28 mouse cellular contexts compared by ENCODE assay signal in genomic region chr15:50304085-50304484, GRCm38 (mm10).
A peak's percentile ranks its signal among the peaks of the same experiment; 100 is the strongest.
DNase-seq lines count a peak whose midpoint lies in the region; ATAC-seq and TF ChIP-seq lines count a peak whose summit lies in the region.
"Had no signal": no experiment of that assay in that cellular context is flagged by ENCODE, and none has a peak within 500 bp of the region (broad histone marks: within the 10 kb centered on the region; RNA-seq: fewer than 3 reads in every experiment).

No protein-coding gene starts in this region.

- no peaks in the 10 kb centered on the region for H3K27me3 ChIP-seq in embryonic facial prominence, embryonic 14.5 days (replicated peaks; ENCODE audit: control insufficient read depth, insufficient read depth, low read length)
- no peaks in the 10 kb centered on the region for H3K27me3 ChIP-seq in embryonic facial prominence, embryonic 10.5 days (replicated peaks; ENCODE audit: low read depth, poor library complexity, severe bottlenecking)
- H3K27me3 ChIP-seq in lung, postnatal 0 days (replicated peaks; ENCODE audit: insufficient read depth, low read length), result no peaks in the 10 kb centered on the region
- H3K27me3 ChIP-seq: heart, embryonic 15.5 days; limb, embryonic 12.5 days; liver, embryonic 13.5 days; neural tube, embryonic 13.5 days had no signal

- peak; percentile 41 for DNase-seq in embryonic facial prominence, embryonic 14.5 days (ENCODE audit: low spot score)
- no peak for DNase-seq in embryonic facial prominence, embryonic 10.5 days (ENCODE audit: low spot score)
- peak; percentile 5 to 13 for DNase-seq in layer of hippocampus, postnatal 10 days (ENCODE audit: low spot score in 2 of 2)
- DNase-seq in layer of hippocampus, adult 18-20 months (ENCODE audit: low spot score in 2 of 2), result no peak
- DNase-seq in lung, postnatal 10 days, result peak; percentile 2
- no peak for DNase-seq in lung, postnatal 0 days (ENCODE audit: low spot score)
- DNase-seq in right cerebral cortex, postnatal 4 days, result peak; percentile 4
- DNase-seq in right cerebral cortex, adult 18-20 months, result no peak
- DNase-seq: adrenal gland, postnatal 10 days; cerebellum, adult 11 months; gastrocnemius, postnatal 25 days; heart, adult 11 months; kidney, adult 8-10 months; kidney, postnatal 4 days; liver, embryonic 13.5 days; lung, adult 2 months; right cerebral cortex, postnatal 25 days; spleen, adult 18-20 months; thymus, adult 18-20 months; thymus, postnatal 25 days had no signal

- 60% methylated on average over 4 of the region's 4 CpGs for WGBS in embryonic facial prominence, embryonic 14.5 days
- WGBS in embryonic facial prominence, embryonic 10.5 days, result 96% methylated on average over 4 of the region's 4 CpGs
- WGBS in lung, postnatal 0 days, result 62% methylated on average over 4 of the region's 4 CpGs

- H3K36me3 ChIP-seq in embryonic facial prominence, embryonic 14.5 days (ENCODE audit: control insufficient read depth, insufficient read depth, low read length), result no peaks in the 10 kb centered on the region
- H3K36me3 ChIP-seq in embryonic facial prominence, embryonic 10.5 days (replicated peaks), result no peaks in the 10 kb centered on the region
- H3K36me3 ChIP-seq in lung, postnatal 0 days (ENCODE audit: insufficient read depth, low read length), result no peaks in the 10 kb centered on the region
- H3K36me3 ChIP-seq: heart, embryonic 10.5 days; heart, embryonic 15.5 days; limb, embryonic 12.5 days; liver, embryonic 13.5 days; neural tube, embryonic 13.5 days had no signal

- no peak overlapping the region for H3K4me3 ChIP-seq in embryonic facial prominence, embryonic 14.5 days (ENCODE audit: low read depth, low read length)
- H3K4me3 ChIP-seq in embryonic facial prominence, embryonic 10.5 days, result no peak overlapping the region
- no peak overlapping the region for H3K4me3 ChIP-seq in lung, postnatal 0 days (ENCODE audit: low read depth, low read length)
- H3K4me3 ChIP-seq: heart, embryonic 10.5 days; heart, embryonic 15.5 days; limb, embryonic 12.5 days; liver, embryonic 13.5 days; neural tube, embryonic 13.5 days had no signal

- no peak for ATAC-seq in embryonic facial prominence, embryonic 14.5 days (ENCODE audit: low read depth)
- no peak for ATAC-seq in lung, postnatal 0 days
- ATAC-seq: intestine, embryonic 16.5 days; Patski had no signal

- H3K4me2 ChIP-seq in embryonic facial prominence, embryonic 14.5 days (ENCODE audit: low read depth, low read length), result no peak overlapping the region
- no peak overlapping the region for H3K4me2 ChIP-seq in lung, postnatal 0 days (replicated peaks; ENCODE audit: low read depth, low read length)
- H3K4me2 ChIP-seq: heart, embryonic 15.5 days; limb, embryonic 12.5 days; liver, embryonic 13.5 days; neural tube, embryonic 13.5 days had no signal

- H3K4me1 ChIP-seq in embryonic facial prominence, embryonic 14.5 days (ENCODE audit: control insufficient read depth, insufficient read depth, low read length), result no peaks in the 10 kb centered on the region
- H3K4me1 ChIP-seq in embryonic facial prominence, embryonic 10.5 days, result no peaks in the 10 kb centered on the region
- no peaks in the 10 kb centered on the region for H3K4me1 ChIP-seq in lung, postnatal 0 days (ENCODE audit: insufficient read depth, low read depth, low read length)
- H3K4me1 ChIP-seq: heart, embryonic 10.5 days; heart, embryonic 15.5 days; limb, embryonic 12.5 days; liver, embryonic 13.5 days; neural tube, embryonic 13.5 days had no signal

- no peak for TF ChIP-seq CTCF in lung, postnatal 0 days (IDR thresholded peaks at IDR 0.05)

- H3K9me3 ChIP-seq in embryonic facial prominence, embryonic 14.5 days (ENCODE audit: control insufficient read depth, low read length), result no peaks in the 10 kb centered on the region
- H3K9me3 ChIP-seq in embryonic facial prominence, embryonic 10.5 days, result no peaks in the 10 kb centered on the region
- H3K9me3 ChIP-seq in lung, postnatal 0 days (ENCODE audit: low read length), result no peaks in the 10 kb centered on the region
- H3K9me3 ChIP-seq: heart, embryonic 10.5 days; heart, embryonic 15.5 days; limb, embryonic 12.5 days; liver, embryonic 13.5 days; neural tube, embryonic 13.5 days had no signal

- no peak for TF ChIP-seq EP300 in lung, postnatal 0 days (IDR thresholded peaks at IDR 0.05)

- no peak overlapping the region for H3K27ac ChIP-seq in embryonic facial prominence, embryonic 14.5 days (replicated peaks; ENCODE audit: low read depth, low read length)
- no peak overlapping the region for H3K27ac ChIP-seq in embryonic facial prominence, embryonic 10.5 days (replicated peaks)
- H3K27ac ChIP-seq in lung, postnatal 0 days (ENCODE audit: low read length), result no peak overlapping the region
- H3K27ac ChIP-seq: heart, embryonic 10.5 days; heart, embryonic 15.5 days; kidney, postnatal 0 days; limb, embryonic 12.5 days; liver, embryonic 13.5 days; neural tube, embryonic 13.5 days; stomach, postnatal 0 days had no signal

- H3K9ac ChIP-seq in embryonic facial prominence, embryonic 14.5 days (ENCODE audit: low read depth, low read length), result no peak overlapping the region
- no peak overlapping the region for H3K9ac ChIP-seq in lung, postnatal 0 days (replicated peaks; ENCODE audit: low read depth)
- H3K9ac ChIP-seq: heart, embryonic 15.5 days; limb, embryonic 12.5 days; liver, embryonic 13.5 days; neural tube, embryonic 13.5 days had no signal

Comparison
In these comparisons a context has a peak if more than half of its experiments do, and no peak if none do; other contexts are left out.
1. DNase-seq: peak in embryonic facial prominence, embryonic 14.5 days (single experiment), layer of hippocampus, postnatal 10 days (2 of 2), lung, postnatal 10 days (single experiment) and right cerebral cortex, postnatal 4 days (single experiment); none in embryonic facial prominence, embryonic 10.5 days (single experiment), layer of hippocampus, adult 18-20 months (0 of 2), lung, postnatal 0 days (single experiment) and right cerebral cortex, adult 18-20 months (single experiment).